Mouse (Mus musculus): ENCODE results near the gene Skil.

The Skil gene

GRCm38 (mm10) chr3:31094531-31095178 lies at the start of gene Skil:
Gene Skil (plus strand): TSS chr3:31095058.
- peak; percentile 83 for DNase-seq (ENCODE audit: low read depth)

GRCm38 (mm10) chr3:31047263-31047662 lies 47.6 kb upstream of the Skil start:
- no peak for DNase-seq (ENCODE audit: low read depth)

DNA sequence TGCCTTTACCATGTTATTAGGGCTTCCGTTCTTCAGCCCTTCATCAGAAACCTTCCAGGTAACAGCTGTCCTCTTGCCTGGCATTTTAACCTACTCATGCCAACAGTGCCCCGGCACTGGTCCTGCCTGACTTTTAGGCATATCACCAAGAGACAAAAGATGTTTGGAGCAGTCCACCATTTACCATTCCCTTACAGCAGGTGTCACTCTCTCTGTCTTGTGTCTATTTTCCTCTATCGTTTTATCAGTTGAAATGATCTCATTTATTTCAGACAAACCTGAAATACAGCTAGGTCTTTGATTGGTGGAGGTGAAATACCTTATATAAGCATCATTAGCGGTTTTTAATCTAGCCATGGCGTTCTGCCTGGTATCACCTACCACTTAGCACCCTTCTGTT lies 45.8 kb upstream of the Skil start:
- no peak for DNase-seq (ENCODE audit: low read depth)

- DNase-seq (ENCODE audit: low read depth) = no peak
Observed at GRCm38 (mm10) chr3:31050375-31050774, 44.5 kb upstream of the Skil start.

DNA sequence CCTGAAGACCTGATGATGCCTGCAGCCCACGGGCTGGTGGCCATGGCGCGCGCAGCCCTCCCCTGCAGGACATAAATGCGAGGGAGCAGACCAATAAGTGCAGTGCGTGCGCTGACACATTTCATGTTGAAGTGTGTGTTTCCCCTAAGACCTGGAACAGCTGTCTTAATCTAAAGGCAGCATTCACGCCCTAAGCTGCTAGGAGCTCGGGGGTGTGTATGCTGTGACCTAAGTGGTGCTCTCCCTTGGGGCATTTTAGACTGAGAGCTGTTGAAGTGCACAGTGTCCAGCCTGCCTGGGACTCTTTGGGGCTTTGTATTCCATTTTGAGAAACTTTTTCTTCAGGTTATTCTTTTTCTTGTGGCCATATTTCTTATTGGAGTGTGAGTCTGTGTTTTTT lies 43.1 kb upstream of the Skil start:
- no peak for DNase-seq (ENCODE audit: low read depth)

DNA sequence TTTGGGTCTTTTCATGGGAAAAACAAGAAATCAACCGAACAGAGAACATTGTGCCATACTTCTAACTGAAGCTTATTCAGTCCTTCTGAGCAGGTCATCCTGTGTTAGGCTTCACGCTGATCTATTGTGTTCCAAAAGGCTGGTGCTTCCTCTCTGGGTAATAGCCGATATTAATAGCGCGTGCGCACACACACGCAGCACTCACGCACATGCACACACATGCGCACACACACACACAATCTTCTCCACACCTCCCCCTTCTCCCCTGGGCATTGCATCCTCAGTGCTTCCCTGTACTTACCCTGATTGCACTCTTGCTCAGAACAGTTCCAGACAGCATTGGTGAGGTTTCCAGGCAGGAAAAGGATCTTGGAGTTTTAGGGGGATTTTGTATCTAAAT lies 41.7 kb upstream of the Skil start:
- DNase-seq (ENCODE audit: low read depth) = no peak

DNA sequence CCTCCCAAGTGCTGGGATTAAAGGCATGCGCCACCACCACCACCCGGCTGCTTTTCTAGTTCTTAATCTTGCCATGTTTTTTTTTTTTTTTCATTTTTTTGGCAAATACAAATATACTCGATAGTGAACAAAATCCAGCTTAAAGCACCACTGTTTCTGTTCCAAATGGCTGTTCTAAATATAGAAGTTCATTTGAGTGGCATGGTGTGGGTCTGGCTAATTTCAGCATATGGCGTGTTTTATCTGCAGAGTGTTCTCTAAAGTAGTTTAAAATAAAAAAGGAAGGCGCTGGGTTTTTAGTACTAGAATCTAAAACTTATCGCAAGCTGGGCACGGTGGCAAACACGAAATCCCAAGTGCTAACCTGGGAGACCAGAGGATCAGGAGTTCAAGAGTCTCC lies 40.0 kb upstream of the Skil start:
- DNase-seq (ENCODE audit: low read depth) = no peak

- DNase-seq (ENCODE audit: low read depth) = no peak
Observed at GRCm38 (mm10) chr3:31056047-31056650, 38.7 kb upstream of the Skil start.

DNA sequence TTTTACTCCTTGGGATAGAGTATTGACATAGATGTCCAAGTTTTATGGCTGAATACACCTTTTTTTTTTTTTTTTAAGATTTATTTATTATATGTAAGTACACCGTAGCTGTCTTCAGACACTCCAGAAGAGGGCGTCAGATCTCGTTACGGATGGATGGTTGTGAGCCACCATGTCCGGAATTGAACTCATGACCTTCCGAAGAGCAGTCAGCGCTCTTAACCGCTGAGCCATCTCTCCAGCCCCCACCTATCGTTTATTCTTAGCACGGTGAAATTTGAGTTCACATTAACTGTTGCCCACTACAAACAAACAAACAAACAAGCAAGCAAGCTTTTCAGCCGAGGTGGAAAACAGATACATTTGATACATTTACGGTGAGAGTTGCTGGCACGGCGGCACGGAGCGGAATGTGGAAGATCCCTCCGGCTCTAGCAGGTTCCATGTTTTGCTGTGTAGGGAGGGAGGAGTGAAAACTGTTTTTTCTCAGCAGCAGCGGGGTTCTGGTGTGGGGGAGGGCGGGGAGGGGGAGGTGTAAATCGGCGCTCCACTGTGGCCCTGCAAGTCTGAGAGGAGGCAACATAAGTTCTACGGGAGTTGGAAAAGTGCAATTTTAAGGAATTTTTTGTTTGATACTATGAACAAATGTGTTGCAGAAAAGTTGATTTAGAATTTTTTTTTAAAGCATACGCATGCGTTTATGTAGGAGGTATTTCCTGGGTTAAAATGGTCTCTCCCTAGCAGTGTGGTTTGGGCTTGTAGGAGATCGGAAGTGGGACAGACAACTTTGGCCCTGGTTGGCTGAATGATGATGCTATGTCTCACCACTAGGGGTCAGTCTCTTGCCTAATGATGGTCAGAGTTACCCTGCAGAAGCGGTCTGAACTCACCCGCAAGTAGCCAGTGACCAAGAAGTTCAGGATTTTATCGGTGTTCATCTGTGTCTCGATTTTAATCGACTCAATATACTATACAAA lies 37.9 kb upstream of the Skil start:
- DNase-seq (ENCODE audit: low read depth) = peak; percentile 77

- no peak for DNase-seq (ENCODE audit: low read depth)
Observed at GRCm38 (mm10) chr3:31060745-31061102, 34.1 kb upstream of the Skil start.

- DNase-seq (ENCODE audit: low read depth) = peak; percentile 79
Observed at GRCm38 (mm10) chr3:31061103-31061785, 33.6 kb upstream of the Skil start.

DNA sequence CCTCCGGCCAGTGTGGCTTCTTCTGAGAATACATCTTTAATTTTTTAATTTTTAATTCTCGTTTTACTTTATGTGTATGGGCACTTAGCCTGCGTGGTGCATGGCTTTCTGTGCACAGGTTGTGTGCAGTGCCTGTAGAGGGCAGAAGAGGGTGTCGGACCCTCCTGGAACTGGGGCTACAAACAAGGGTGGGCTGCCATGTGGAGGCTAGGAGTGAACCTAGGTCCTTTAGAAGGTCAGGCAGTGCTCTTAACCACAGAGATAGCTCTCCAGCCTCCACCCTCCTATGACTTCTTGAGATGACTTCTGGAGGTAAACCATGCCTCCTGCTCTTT lies 33.1 kb upstream of the Skil start:
- no peak for DNase-seq (ENCODE audit: low read depth)

- DNase-seq (ENCODE audit: low read depth) = no peak
Observed at GRCm38 (mm10) chr3:31062325-31062724, 32.5 kb upstream of the Skil start.

GRCm38 (mm10) chr3:31068482-31068881 lies 26.4 kb upstream of the Skil start:
- DNase-seq (ENCODE audit: low read depth) = no peak

DNA sequence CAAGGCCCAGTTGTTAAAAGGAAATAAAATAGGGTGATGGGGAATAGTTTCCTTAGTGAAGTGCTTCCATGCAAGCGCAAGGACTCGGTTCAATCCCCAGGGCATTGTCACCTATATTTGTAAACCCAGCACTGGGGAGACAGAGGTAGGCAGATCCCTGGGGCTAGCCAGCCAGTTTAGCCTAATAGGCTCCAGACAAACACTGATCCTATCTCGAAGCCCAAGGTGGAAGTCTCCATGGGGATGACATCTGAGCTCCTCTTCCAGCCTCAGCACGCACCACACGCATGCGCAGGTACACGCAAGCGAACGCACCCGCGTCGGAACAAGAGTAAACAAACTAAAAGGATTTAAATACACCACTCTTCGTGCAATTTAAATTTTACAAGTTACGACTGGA lies 23.1 kb upstream of the Skil start:
- no peak for DNase-seq (ENCODE audit: low read depth)

DNA sequence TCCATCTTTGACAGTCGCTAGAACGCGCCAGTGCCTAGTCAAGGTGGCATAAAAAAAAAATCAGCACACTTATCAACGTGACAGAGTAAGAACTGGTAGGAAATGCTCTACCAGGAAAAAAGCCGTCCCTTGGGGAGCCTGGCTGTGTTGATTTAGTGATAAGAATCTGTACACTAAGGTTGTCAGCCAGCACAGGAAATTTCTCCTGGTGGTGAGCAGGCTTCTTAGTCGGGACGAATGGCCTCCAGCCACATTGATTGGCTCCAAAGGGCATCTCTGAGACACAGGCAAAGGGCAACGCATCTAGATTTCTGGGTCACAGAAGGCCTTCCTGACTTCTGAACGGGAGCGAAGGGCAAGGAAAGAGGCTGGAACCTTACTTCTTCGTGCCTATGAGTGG lies 19.1 kb upstream of the Skil start:
- DNase-seq (ENCODE audit: low read depth) = no peak

DNA sequence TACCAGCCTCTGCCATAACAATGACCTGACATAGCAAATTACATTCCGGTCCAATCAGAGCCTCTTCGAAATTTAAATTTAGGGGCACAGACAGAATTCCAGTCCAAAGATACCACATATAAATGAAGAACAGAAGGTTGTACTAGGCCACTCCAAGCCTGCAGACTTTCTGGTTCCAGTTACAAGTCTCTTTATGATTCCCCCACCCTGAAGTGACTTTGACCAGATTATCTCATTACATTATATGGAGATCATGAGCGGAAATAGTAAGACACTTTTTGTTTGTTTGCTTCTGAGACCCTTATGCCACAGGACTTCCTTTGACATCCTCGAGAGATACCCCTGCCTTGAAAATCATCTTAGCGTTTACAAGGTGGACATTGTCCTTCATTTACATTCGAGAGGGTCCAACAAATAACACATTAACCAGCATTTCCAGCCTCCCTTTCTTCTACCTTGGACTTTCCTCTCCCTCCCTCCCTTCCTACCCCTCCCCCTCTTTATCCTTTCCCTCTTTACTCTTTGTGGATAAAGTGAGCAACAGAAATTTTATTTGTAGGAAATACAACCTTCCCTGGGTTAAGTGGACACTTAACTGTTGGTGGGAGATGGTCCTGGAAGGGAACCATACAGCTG lies 17.7 kb upstream of the Skil start:
- no peak for DNase-seq (ENCODE audit: low read depth)

DNA sequence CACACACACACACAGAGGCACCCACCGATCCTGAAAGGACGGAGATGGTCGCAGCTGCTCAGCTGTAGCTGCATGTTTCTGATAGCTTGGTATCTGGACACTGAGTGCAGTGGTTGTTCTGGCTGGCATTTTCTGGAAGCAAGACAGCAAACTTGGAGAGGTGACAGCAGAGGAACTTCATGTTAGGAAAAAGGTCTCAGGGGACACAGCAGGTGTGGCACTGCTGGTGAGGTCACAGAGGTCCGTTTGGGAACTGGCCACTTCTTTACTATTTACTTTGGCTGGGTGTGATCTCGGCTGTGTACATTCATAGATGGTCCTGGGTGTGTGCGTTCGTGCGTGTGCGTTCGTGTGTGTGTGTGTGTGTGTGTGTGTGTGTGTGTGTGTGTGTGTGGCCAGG lies 15.4 kb upstream of the Skil start:
- no peak for DNase-seq (ENCODE audit: low read depth)

DNA sequence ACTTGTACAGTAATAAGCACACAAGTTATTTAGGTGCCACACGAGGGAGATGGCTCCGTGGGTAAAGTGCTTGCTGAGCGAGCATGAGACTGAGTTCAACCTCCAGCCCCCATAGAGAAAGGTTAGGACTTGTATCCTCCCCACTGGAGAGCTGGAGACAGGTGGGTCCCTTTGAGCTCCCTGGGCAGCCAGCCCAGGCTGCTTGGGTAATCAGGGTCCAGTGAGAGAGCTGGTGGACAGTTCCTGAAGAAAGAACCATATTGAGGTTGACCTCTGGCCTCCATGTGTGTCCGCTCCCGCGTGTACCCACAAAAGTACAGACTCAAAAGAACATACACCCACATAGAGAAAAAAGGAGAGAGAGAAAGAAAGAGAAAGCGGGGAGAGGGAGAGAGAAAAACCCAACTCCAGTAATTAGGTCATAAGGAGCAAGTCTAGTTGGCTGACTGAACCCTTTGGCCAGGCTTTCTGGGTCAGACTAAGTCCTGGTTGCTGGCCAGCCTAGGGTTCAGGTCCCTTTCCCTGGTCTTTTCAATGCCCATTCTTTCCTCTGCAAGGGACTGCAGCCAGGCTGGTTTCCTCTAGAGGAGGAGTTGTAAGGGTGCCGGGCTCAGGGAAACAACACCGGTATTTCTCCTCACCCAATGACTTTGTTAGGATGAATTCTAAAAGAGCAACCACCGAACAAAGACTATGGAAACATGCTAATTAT lies 13.9 kb upstream of the Skil start:
- no peak for DNase-seq (ENCODE audit: low read depth)

DNA sequence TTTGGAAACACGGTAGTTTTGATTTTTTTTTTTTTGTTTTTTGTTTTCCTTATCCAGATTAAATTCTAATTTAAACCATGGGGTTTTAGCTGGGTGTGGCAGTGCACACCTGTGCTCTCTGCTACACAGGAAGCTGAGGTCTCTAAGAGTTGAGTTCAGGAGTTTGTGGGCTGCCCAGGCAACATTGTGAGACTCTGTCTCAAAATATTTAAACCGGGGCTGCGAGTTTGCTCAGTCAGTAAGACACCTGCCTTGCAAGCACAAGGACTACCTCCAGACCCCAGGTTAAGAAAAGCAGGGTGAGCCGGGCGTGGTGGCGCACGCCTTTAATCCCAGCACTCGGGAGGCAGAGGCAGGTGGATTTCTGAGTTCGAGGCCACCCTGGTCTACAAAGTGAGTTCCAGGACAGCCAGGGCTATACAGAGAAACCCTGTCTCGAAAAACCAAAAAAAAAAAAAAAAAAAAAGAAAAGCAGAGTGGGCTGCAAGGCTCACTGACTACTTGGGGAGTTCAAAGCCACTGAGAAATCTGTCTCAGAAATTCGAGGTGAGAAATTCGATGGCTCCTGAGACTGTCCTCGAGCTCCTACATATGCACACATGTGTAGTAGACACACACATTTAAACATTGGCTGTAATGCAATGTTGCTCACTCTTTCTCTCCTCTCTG lies 11.9 kb upstream of the Skil start:
- DNase-seq (ENCODE audit: low read depth) = no peak

Data from c-Kit-positive CD71-negative TER-119-negative erythroid progenitor cells, embryonic 14.5 days (primary cell).